Mouse (Mus musculus): ENCODE data around the gene Olfr285.

Gene Olfr285

DNA sequence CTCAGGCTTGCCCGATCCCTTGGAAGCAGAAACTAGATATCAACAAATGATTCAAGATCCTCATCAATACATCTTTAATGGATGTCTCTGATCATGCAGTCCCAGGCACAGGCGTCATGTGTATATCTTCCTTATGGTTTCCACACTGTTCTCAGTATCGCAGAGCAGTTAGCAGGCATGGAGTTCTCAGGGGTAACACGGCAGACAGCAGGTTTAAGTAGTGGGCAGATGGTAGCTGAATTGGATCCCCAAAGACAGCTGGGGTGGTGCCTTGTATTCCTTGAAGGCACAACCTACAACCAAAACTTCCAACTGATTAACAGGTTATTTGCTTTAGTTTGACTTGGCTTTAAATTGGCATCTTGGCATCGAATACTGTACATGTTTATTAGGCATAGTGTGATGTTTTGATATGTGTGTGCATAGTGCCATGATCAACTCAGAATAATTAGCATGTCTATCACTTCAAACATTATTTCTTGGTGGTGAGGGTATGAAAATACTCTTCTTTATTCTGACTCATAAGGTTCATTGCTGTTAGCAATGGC, at the start of gene Olfr285:
Gene Olfr285 (minus strand): TSS at position 177 of the 548 bp plus-strand sequence.
- in situ Hi-C loops (cut with MboI): no loop called here

DNA sequence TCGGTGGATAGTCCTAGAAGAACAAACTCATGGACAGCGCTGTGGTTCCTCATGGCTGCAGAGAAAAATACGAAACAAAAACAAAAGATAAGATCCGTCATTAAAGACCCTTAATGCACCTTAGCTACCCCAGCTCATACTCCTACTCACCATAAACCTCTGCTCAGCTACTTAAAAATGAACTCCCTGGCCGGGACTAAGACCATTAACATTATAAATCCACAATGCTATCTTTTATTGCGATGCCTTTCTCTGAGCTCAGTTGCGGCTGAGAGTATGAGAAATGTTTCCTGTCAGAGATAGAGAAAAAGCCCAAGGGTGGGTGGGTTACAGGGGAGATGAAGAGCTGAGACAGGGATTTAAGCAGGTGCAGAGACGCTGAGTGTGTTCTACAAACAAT, 23.7 kb upstream of the Olfr285 start, which contains the start of gene Olfr284:
Gene Olfr284 (minus strand): TSS at position 101 of the 400 bp plus-strand sequence.
- in situ Hi-C loops (cut with MboI): no loop called here

DNA sequence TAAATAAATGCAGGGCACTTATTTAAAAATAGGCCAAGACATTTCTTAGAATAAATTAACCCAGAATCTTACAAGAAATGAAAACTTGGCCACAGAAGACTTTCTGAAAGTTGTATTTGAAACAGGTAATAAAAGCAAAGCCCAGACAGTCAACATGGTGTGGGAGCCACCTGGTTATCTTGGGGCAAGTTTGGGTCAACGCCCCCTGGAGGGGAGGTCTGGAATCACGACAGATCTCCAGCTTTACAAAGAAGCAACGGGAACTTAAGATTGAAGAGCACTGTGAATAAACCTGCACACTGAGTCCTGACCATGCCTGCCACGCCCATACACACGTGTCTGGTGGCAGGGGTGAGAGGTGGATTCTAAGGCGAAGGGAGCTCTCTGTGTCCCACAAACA, 1.4 kb downstream of the Olfr285 start:
- in situ Hi-C loops (cut with MboI): no loop called here

GRCm38 (mm10) chr15:98295628-98296551, 21.3 kb downstream of the Olfr285 start, which contains the start of gene Zfp641:
Zfp641 (minus strand) TSS chr15:98296161.
- in situ Hi-C loops (cut with MboI): no loop called here

DNA sequence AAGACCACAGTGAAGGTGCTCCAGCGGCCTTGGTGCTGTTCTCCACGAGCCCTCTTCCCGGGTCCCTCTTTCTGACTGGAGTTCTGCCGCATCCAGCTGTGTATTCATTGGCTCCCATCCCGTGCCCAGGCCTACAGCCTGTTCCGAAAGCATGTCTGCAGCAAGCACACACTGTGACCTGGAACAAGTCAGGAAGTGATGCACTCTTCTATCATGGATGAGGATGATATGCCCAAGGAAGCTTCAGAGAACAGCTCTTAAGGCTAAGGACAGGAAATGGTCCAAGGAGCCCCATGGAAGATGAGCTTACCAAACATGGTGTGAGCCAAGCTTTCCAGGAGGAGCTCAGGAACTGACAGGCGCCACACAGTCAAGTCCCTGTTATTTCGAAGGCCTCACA, 23.5 kb downstream of the Olfr285 start:
- in situ Hi-C loops (cut with MboI): no loop called here

GRCm38 (mm10) chr15:98288566-98288965, 28.6 kb downstream of the Olfr285 start:
- in situ Hi-C loops (cut with MboI): no loop called here

GRCm38 (mm10) chr15:98286418-98286817, 30.7 kb downstream of the Olfr285 start:
- in situ Hi-C loops (cut with MboI): no loop called here

Measured in mature B cell (primary cell).